Mouse (Mus musculus): ENCODE results near the gene Olfr904. TPM values are rescaled to one million over a fixed set of nuclear protein-coding genes. Genes with fewer than 3 reads are reported as not detected.

Olfr904 gene
- total and polyA plus RNA-seq, 2 experiments from 2014 or later, result not detected

DNA sequence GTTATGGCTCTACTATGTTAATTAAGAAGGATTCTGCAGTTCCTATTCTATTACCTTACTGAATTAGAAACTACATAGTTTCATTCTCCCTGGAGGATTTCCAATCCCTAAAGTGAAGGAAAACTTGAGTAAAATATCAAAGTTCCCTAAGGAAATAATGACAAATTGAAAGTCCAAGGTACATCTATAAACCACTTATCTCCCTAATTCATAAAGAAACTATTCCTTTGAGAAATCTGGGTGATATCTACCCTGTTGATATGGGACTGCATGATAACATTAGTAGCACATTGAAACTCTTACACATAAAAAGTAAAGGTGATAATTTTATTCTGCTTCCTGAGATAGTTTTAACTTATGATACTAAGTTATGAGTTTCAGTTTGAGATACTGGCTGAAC is 7.9 kb downstream of the Olfr904 start, which contains the start of gene Olfr905:
Olfr905 (plus strand) TSS at position 301 of the 400 bp plus-strand sequence.
- no peak for DNase-seq (ENCODE audit: low spot score)
- ATAC-seq (ENCODE audit: insufficient read depth, low read depth), result no peak
- Histone ChIP-seq H3K4me1 (ENCODE audit: control insufficient read depth, insufficient read depth) (no peaks in the 10 kb centered on the region), H3K4me3 (ENCODE audit: low read depth, low read length) (no peak within 1 kb of the TSS), H3K4me2 (ENCODE audit: low read depth, low read length) (no peak within 1 kb of the TSS), H3K27me3 (ENCODE audit: control insufficient read depth, insufficient read depth, low read length) (no peaks in the 10 kb centered on the region), H3K36me3 (replicated peaks; ENCODE audit: control insufficient read depth, insufficient read depth, low read length) (no peaks in the 10 kb centered on the region), H3K9ac (replicated peaks; ENCODE audit: low read depth, low read length) (no peak within 1 kb of the TSS), H3K9me3 (replicated peaks; ENCODE audit: control insufficient read depth, low read length) (no peaks in the 10 kb centered on the region), H3K27ac (ENCODE audit: low read depth) (no peak within 1 kb of the TSS)
- TF ChIP-seq CTCF (IDR thresholded peaks at IDR 0.05; ENCODE audit: low read depth), result no peak
- TF ChIP-seq EP300 (IDR thresholded peaks at IDR 0.05; ENCODE audit: low read depth), result no peak

DNA sequence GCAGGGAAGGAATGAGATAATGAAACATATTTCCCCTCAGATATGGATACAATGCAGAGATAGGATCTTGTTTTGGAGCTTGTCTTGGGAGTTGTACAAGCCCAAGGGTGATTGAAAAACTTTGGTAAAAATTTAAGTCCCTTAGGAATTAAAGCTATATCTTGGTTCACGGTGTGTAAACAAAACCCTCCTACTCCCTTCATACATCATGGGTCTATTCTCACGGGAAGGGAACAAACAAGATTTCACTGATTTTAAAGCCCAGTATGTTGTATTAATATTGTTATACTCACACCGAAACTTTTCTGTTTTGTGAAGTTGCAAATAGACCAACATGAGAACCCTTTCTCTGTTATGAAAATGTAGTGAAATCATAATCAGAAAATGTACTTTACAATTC is 23.8 kb downstream of the Olfr904 start, which contains the start of gene Olfr906:
Olfr906 (plus strand) TSS at position 301 of the 400 bp plus-strand sequence.
- H3K27ac ChIP-seq (ENCODE audit: low read depth), result no peak within 1 kb of the TSS
- TF ChIP-seq CTCF (IDR thresholded peaks at IDR 0.05; ENCODE audit: low read depth) (no peak), EP300 (IDR thresholded peaks at IDR 0.05; ENCODE audit: low read depth) (no peak)
- DNase-seq (ENCODE audit: low spot score) (no peak), ATAC-seq (ENCODE audit: insufficient read depth, low read depth) (no peak)
- WGBS, result 68% methylated on average over 3 of the region's 3 CpGs
- no peaks in the 10 kb centered on the region for H3K27me3 ChIP-seq (ENCODE audit: control insufficient read depth, insufficient read depth, low read length)
- no peak within 1 kb of the TSS for H3K9ac ChIP-seq (replicated peaks; ENCODE audit: low read depth, low read length)
- H3K36me3 ChIP-seq (replicated peaks; ENCODE audit: control insufficient read depth, insufficient read depth, low read length), result no peaks in the 10 kb centered on the region
- H3K4me1 ChIP-seq (ENCODE audit: control insufficient read depth, insufficient read depth), result no peaks in the 10 kb centered on the region
- H3K9me3 ChIP-seq (replicated peaks; ENCODE audit: control insufficient read depth, low read length), result no peaks in the 10 kb centered on the region
- H3K4me2 ChIP-seq (ENCODE audit: low read depth, low read length), result no peak within 1 kb of the TSS
- no peak within 1 kb of the TSS for H3K4me3 ChIP-seq (ENCODE audit: low read depth, low read length)

DNA sequence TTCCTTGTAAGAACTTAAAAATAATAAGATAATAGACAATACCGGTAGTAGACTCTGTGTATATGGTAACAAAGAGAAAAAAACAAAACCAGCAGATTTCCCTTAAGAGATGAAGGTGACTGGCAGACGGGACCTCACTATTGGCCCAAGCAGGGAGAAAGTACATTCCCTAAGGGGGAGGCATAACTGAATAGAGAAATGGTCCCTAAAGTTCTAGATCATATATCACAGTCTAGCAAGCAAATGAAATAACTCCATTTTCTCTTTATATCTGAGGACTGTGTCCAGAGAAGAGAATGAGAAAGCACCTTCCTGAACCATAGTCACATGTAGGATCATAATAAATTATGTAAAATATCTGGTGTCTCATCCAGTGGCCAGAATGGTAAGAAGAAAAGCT is 32.6 kb downstream of the Olfr904 start, which contains the start of gene Olfr907:
Olfr907 (plus strand) TSS at position 301 of the 400 bp plus-strand sequence.
- Histone ChIP-seq H3K9ac (replicated peaks; ENCODE audit: low read depth, low read length) (no peak within 1 kb of the TSS), H3K4me3 (ENCODE audit: low read depth, low read length) (no peak within 1 kb of the TSS), H3K9me3 (replicated peaks; ENCODE audit: control insufficient read depth, low read length) (no peaks in the 10 kb centered on the region), H3K27me3 (ENCODE audit: control insufficient read depth, insufficient read depth, low read length) (no peaks in the 10 kb centered on the region), H3K36me3 (replicated peaks; ENCODE audit: control insufficient read depth, insufficient read depth, low read length) (no peaks in the 10 kb centered on the region), H3K4me2 (ENCODE audit: low read depth, low read length) (no peak within 1 kb of the TSS), H3K4me1 (ENCODE audit: control insufficient read depth, insufficient read depth) (no peaks in the 10 kb centered on the region), H3K27ac (ENCODE audit: low read depth) (no peak within 1 kb of the TSS)
- ATAC-seq (ENCODE audit: insufficient read depth, low read depth) (no peak), DNase-seq (ENCODE audit: low spot score) (no peak)
- WGBS, result 67% methylated on average over 2 of the region's 2 CpGs
- TF ChIP-seq CTCF (IDR thresholded peaks at IDR 0.05; ENCODE audit: low read depth), result no peak
- no peak for TF ChIP-seq EP300 (IDR thresholded peaks at IDR 0.05; ENCODE audit: low read depth)

DNA sequence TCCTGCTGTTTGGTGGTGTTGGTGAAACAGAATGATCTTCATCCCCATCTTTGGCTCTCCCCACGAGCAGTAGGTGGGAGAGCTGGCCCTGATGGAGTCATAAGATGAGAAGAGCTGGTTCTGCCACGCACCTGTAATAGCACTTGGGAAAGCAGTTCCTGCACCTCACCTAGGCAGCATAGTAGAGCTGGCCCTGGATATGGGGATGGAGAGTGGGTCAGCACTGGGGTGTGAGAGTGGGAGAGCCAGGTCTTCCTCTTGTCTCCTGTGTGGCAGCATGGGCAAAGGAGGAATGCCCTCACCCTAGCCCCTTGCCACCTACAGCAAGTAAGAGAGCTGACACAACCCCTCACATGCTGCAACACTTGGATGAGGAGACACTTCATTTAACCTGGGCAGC is 49.4 kb downstream of the Olfr904 start:
- Histone ChIP-seq H3K27ac (ENCODE audit: low read depth) (no peak overlapping the region), H3K4me1 (ENCODE audit: control insufficient read depth, insufficient read depth) (no peaks in the 10 kb centered on the region), H3K9ac (replicated peaks; ENCODE audit: low read depth, low read length) (no peak overlapping the region), H3K27me3 (ENCODE audit: control insufficient read depth, insufficient read depth, low read length) (no peaks in the 10 kb centered on the region), H3K4me3 (ENCODE audit: low read depth, low read length) (no peak overlapping the region), H3K36me3 (replicated peaks; ENCODE audit: control insufficient read depth, insufficient read depth, low read length) (no peaks in the 10 kb centered on the region), H3K4me2 (ENCODE audit: low read depth, low read length) (no peak overlapping the region), H3K9me3 (replicated peaks; ENCODE audit: control insufficient read depth, low read length) (no peaks in the 10 kb centered on the region)
- WGBS, result 45% methylated on average over 2 of the region's 2 CpGs
- ATAC-seq (ENCODE audit: insufficient read depth, low read depth) (no peak), DNase-seq (ENCODE audit: low spot score) (no peak)
- TF ChIP-seq EP300 (IDR thresholded peaks at IDR 0.05; ENCODE audit: low read depth) (no peak), CTCF (IDR thresholded peaks at IDR 0.05; ENCODE audit: low read depth) (no peak)

Other genes with a start within 250 kb of the Olfr904 start
- gene Olfr894, start 245.1 kb upstream of the Olfr904 start, total RNA-seq (2014; rRNA removed; ENCODE audit: low replicate concordance), result not detected in 2 replicates
- not detected in 2 replicates for gene Olfr894, start 245.1 kb upstream of the Olfr904 start, polyA plus RNA-seq (2015; fragmentation: Nextera tagmentation; extraction: Ambion mirVana)
- gene Olfr143, start 210.4 kb upstream of the Olfr904 start, total RNA-seq (2014; rRNA removed; ENCODE audit: low replicate concordance), result not detected in 2 replicates
- gene Olfr143, start 210.4 kb upstream of the Olfr904 start, polyA plus RNA-seq (2015; fragmentation: Nextera tagmentation; extraction: Ambion mirVana), result not detected in 2 replicates
- not detected in 2 replicates for gene Olfr895, start 195.3 kb upstream of the Olfr904 start, total RNA-seq (2014; rRNA removed; ENCODE audit: low replicate concordance)
- not detected in 2 replicates for gene Olfr895, start 195.3 kb upstream of the Olfr904 start, polyA plus RNA-seq (2015; fragmentation: Nextera tagmentation; extraction: Ambion mirVana)
- not detected in 2 replicates for gene Olfr896-ps1, start 172.0 kb upstream of the Olfr904 start, total RNA-seq (2014; rRNA removed; ENCODE audit: low replicate concordance)
- not detected in 2 replicates for gene Olfr896-ps1, start 172.0 kb upstream of the Olfr904 start, polyA plus RNA-seq (2015; fragmentation: Nextera tagmentation; extraction: Ambion mirVana)
- gene Olfr25, start 134.1 kb upstream of the Olfr904 start, total RNA-seq (2014; rRNA removed; ENCODE audit: low replicate concordance), result not detected in 2 replicates
- not detected in 2 replicates for gene Olfr25, start 134.1 kb upstream of the Olfr904 start, polyA plus RNA-seq (2015; fragmentation: Nextera tagmentation; extraction: Ambion mirVana)
- gene Olfr898, start 114.7 kb upstream of the Olfr904 start, total RNA-seq (2014; rRNA removed; ENCODE audit: low replicate concordance), result not detected in 2 replicates
- not detected in 2 replicates for gene Olfr898, start 114.7 kb upstream of the Olfr904 start, polyA plus RNA-seq (2015; fragmentation: Nextera tagmentation; extraction: Ambion mirVana)
- gene Olfr250, start 96.2 kb upstream of the Olfr904 start, total RNA-seq (2014; rRNA removed; ENCODE audit: low replicate concordance), result not detected in 2 replicates
- not detected in 2 replicates for gene Olfr250, start 96.2 kb upstream of the Olfr904 start, polyA plus RNA-seq (2015; fragmentation: Nextera tagmentation; extraction: Ambion mirVana)
- not detected in 2 replicates for gene Olfr251, start 86.1 kb upstream of the Olfr904 start, total RNA-seq (2014; rRNA removed; ENCODE audit: low replicate concordance)
- not detected in 2 replicates for gene Olfr251, start 86.1 kb upstream of the Olfr904 start, polyA plus RNA-seq (2015; fragmentation: Nextera tagmentation; extraction: Ambion mirVana)
- not detected in 2 replicates for gene Olfr147, start 61.4 kb upstream of the Olfr904 start, total RNA-seq (2014; rRNA removed; ENCODE audit: low replicate concordance)
- not detected in 2 replicates for gene Olfr147, start 61.4 kb upstream of the Olfr904 start, polyA plus RNA-seq (2015; fragmentation: Nextera tagmentation; extraction: Ambion mirVana)
- not detected in 2 replicates for gene Olfr901, start 33.7 kb upstream of the Olfr904 start, total RNA-seq (2014; rRNA removed; ENCODE audit: low replicate concordance)
- not detected in 2 replicates for gene Olfr901, start 33.7 kb upstream of the Olfr904 start, polyA plus RNA-seq (2015; fragmentation: Nextera tagmentation; extraction: Ambion mirVana)
- gene Olfr902, start 15.5 kb upstream of the Olfr904 start, total RNA-seq (2014; rRNA removed; ENCODE audit: low replicate concordance), result not detected in 2 replicates
- gene Olfr902, start 15.5 kb upstream of the Olfr904 start, polyA plus RNA-seq (2015; fragmentation: Nextera tagmentation; extraction: Ambion mirVana), result not detected in 2 replicates
- not detected in 2 replicates for gene Olfr905, start 8.0 kb downstream of the Olfr904 start, total RNA-seq (2014; rRNA removed; ENCODE audit: low replicate concordance)
- not detected in 2 replicates for gene Olfr905, start 8.0 kb downstream of the Olfr904 start, polyA plus RNA-seq (2015; fragmentation: Nextera tagmentation; extraction: Ambion mirVana)
- not detected in 2 replicates for gene Olfr906, start 23.9 kb downstream of the Olfr904 start, total RNA-seq (2014; rRNA removed; ENCODE audit: low replicate concordance)
- not detected in 2 replicates for gene Olfr906, start 23.9 kb downstream of the Olfr904 start, polyA plus RNA-seq (2015; fragmentation: Nextera tagmentation; extraction: Ambion mirVana)
- gene Olfr907, start 32.7 kb downstream of the Olfr904 start, total RNA-seq (2014; rRNA removed; ENCODE audit: low replicate concordance), result not detected in 2 replicates
- not detected in 2 replicates for gene Olfr907, start 32.7 kb downstream of the Olfr904 start, polyA plus RNA-seq (2015; fragmentation: Nextera tagmentation; extraction: Ambion mirVana)
- not detected in 2 replicates for gene Olfr911-ps1, start 58.4 kb downstream of the Olfr904 start, total RNA-seq (2014; rRNA removed; ENCODE audit: low replicate concordance)
- not detected in 2 replicates for gene Olfr911-ps1, start 58.4 kb downstream of the Olfr904 start, polyA plus RNA-seq (2015; fragmentation: Nextera tagmentation; extraction: Ambion mirVana)
- not detected in 2 replicates for gene Olfr910, start 74.7 kb downstream of the Olfr904 start, total RNA-seq (2014; rRNA removed; ENCODE audit: low replicate concordance)
- gene Olfr910, start 74.7 kb downstream of the Olfr904 start, polyA plus RNA-seq (2015; fragmentation: Nextera tagmentation; extraction: Ambion mirVana), result not detected in 2 replicates
- gene Olfr912, start 117.0 kb downstream of the Olfr904 start, total RNA-seq (2014; rRNA removed; ENCODE audit: low replicate concordance), result not detected in 2 replicates
- not detected in 2 replicates for gene Olfr912, start 117.0 kb downstream of the Olfr904 start, polyA plus RNA-seq (2015; fragmentation: Nextera tagmentation; extraction: Ambion mirVana)
- gene Olfr913, start 129.6 kb downstream of the Olfr904 start, total RNA-seq (2014; rRNA removed; ENCODE audit: low replicate concordance), result not detected in 2 replicates
- gene Olfr913, start 129.6 kb downstream of the Olfr904 start, polyA plus RNA-seq (2015; fragmentation: Nextera tagmentation; extraction: Ambion mirVana), result not detected in 2 replicates
- gene Olfr914, start 142.0 kb downstream of the Olfr904 start, total RNA-seq (2014; rRNA removed; ENCODE audit: low replicate concordance), result not detected in 2 replicates
- gene Olfr914, start 142.0 kb downstream of the Olfr904 start, polyA plus RNA-seq (2015; fragmentation: Nextera tagmentation; extraction: Ambion mirVana), result not detected in 2 replicates
- gene Olfr916, start 196.7 kb downstream of the Olfr904 start, total RNA-seq (2014; rRNA removed; ENCODE audit: low replicate concordance), result not detected in 2 replicates
- gene Olfr916, start 196.7 kb downstream of the Olfr904 start, polyA plus RNA-seq (2015; fragmentation: Nextera tagmentation; extraction: Ambion mirVana), result not detected in 2 replicates
- gene Olfr917, start 202.7 kb downstream of the Olfr904 start, total RNA-seq (2014; rRNA removed; ENCODE audit: low replicate concordance), result not detected in 2 replicates
- not detected in 2 replicates for gene Olfr917, start 202.7 kb downstream of the Olfr904 start, polyA plus RNA-seq (2015; fragmentation: Nextera tagmentation; extraction: Ambion mirVana)
- gene Olfr918, start 211.5 kb downstream of the Olfr904 start, total RNA-seq (2014; rRNA removed; ENCODE audit: low replicate concordance), result not detected in 2 replicates
- not detected in 2 replicates for gene Olfr918, start 211.5 kb downstream of the Olfr904 start, polyA plus RNA-seq (2015; fragmentation: Nextera tagmentation; extraction: Ambion mirVana)
- not detected in 2 replicates for gene Olfr919, start 240.5 kb downstream of the Olfr904 start, total RNA-seq (2014; rRNA removed; ENCODE audit: low replicate concordance)
- gene Olfr919, start 240.5 kb downstream of the Olfr904 start, polyA plus RNA-seq (2015; fragmentation: Nextera tagmentation; extraction: Ambion mirVana), result not detected in 2 replicates

Measured in heart, postnatal 0 days (tissue).